7 mouse cellular contexts compared by ENCODE assay signal in the genomic region with DNA sequence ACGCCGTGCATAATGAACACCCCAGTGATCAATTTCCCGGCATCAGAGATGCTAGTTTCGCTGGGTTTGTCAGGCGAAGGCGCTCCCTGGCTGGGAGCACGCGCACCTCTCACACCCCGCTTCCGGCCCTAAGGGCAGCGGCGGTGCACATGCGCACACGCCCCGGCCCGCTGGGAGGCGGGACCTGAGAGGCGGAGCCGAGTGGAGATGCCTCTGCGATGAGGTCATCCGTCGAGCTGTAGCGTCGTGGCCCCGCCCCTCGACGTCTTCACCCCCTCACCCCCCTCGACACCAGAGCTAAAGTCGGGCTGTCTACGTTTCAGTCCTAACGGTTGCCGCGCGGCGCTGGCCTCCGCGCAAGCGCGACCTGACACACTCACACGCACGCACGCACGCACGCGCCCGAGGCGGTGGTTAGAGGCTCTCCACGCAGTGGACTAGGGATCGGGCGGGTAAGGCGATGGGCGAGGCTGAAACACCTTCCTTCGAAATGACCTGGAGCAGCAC. TPM values are rescaled to one million over a fixed set of nuclear protein-coding genes. Genes with fewer than 3 reads are reported as not detected.
DNase-seq lines count a peak whose midpoint lies in the region; ATAC-seq lines count a peak whose summit lies in the region.

No protein-coding gene starts in this region.

- H3K27ac ChIP-seq in embryonic facial prominence, embryonic 12.5 days = peak overlapping the region; percentile 94
- H3K27ac ChIP-seq in limb, embryonic 13.5 days = peak overlapping the region; percentile 96
- peak overlapping the region; percentile 91 for H3K27ac ChIP-seq in midbrain, embryonic 16.5 days (ENCODE audit: low read length)

- H3K36me3 ChIP-seq in embryonic facial prominence, embryonic 12.5 days = peaks cover 31% of the 10 kb centered on the region
- H3K36me3 ChIP-seq in limb, embryonic 13.5 days = peaks cover 30% of the 10 kb centered on the region
- peaks cover 16% of the 10 kb centered on the region for H3K36me3 ChIP-seq in midbrain, embryonic 16.5 days (ENCODE audit: control insufficient read depth, insufficient read depth, low read length)

- H3K4me2 ChIP-seq in embryonic facial prominence, embryonic 12.5 days (replicated peaks) = peak overlapping the region; percentile 83
- H3K4me2 ChIP-seq in limb, embryonic 13.5 days (replicated peaks) = peak overlapping the region; percentile 86
- peak overlapping the region; percentile 87 for H3K4me2 ChIP-seq in midbrain, embryonic 16.5 days (ENCODE audit: low read length)

- peak overlapping the region; percentile 78 for H3K4me3 ChIP-seq in embryonic facial prominence, embryonic 12.5 days
- peak overlapping the region; percentile 79 for H3K4me3 ChIP-seq in limb, embryonic 13.5 days
- H3K4me3 ChIP-seq in midbrain, embryonic 16.5 days (ENCODE audit: low read depth, low read length) = peak overlapping the region; percentile 80

- H3K4me1 ChIP-seq in embryonic facial prominence, embryonic 12.5 days = peaks cover 49% of the 10 kb centered on the region
- peaks cover 53% of the 10 kb centered on the region for H3K4me1 ChIP-seq in limb, embryonic 13.5 days
- peaks cover 33% of the 10 kb centered on the region for H3K4me1 ChIP-seq in midbrain, embryonic 16.5 days (ENCODE audit: control insufficient read depth, insufficient read depth, low read length)

- peak; percentile 93 for DNase-seq in adrenal gland, postnatal 25 days
- DNase-seq in heart, adult 18-20 months = peak; percentile 94 to 97
- peak; percentile 95 for DNase-seq in kidney, adult 8-10 months
- DNase-seq in spleen, postnatal 10 days (ENCODE audit: low spot score in 2 of 2) = peak; percentile 89 to 96

- peaks cover 13% of the 10 kb centered on the region; the same call in 1 of the 2 replicates for H3K27me3 ChIP-seq in embryonic facial prominence, embryonic 12.5 days
- H3K27me3 ChIP-seq in limb, embryonic 13.5 days = 0 out of 2 replicates have a peak, but pooled peaks cover 3% of the 10 kb centered on the region
- H3K27me3 ChIP-seq in midbrain, embryonic 16.5 days (ENCODE audit: control insufficient read depth, insufficient read depth, low read depth, low read length) = peaks cover 31% of the 10 kb centered on the region

- peak overlapping the region; percentile 79 for H3K9ac ChIP-seq in embryonic facial prominence, embryonic 12.5 days
- H3K9ac ChIP-seq in limb, embryonic 13.5 days = peak overlapping the region; percentile 86
- peak overlapping the region; percentile 88 for H3K9ac ChIP-seq in midbrain, embryonic 16.5 days (ENCODE audit: low read depth, low read length)

- peak; percentile 90 for ATAC-seq in embryonic facial prominence, embryonic 12.5 days (ENCODE audit: insufficient number of reproducible peaks, insufficient read depth, low FRiP score, low TSS enrichment)
- ATAC-seq in limb, embryonic 13.5 days (ENCODE audit: low FRiP score, low read depth) = peak; percentile 94
- peak; percentile 93 for ATAC-seq in midbrain, embryonic 16.5 days

- no peaks in the 10 kb centered on the region for H3K9me3 ChIP-seq in embryonic facial prominence, embryonic 12.5 days
- H3K9me3 ChIP-seq in limb, embryonic 13.5 days = no peaks in the 10 kb centered on the region
- no peaks in the 10 kb centered on the region for H3K9me3 ChIP-seq in midbrain, embryonic 16.5 days (replicated peaks; ENCODE audit: control insufficient read depth, low read length, poor library complexity, severe bottlenecking)

- under 1% methylated on average over 53 of the region's 53 CpGs for WGBS in embryonic facial prominence, embryonic 12.5 days
- WGBS in limb, embryonic 13.5 days = under 1% methylated on average over 53 of the region's 53 CpGs
- under 1% methylated on average over 53 of the region's 53 CpGs for WGBS in midbrain, embryonic 16.5 days

RNA-seq across cellular contexts. Expression of a gene that starts 3.0 kb away (rescaled TPM):
- 24.7 and 26.6 TPM in 2 replicates for total RNA-seq in adrenal gland, postnatal 25 days (2021)
- polyA plus RNA-seq in embryonic facial prominence, embryonic 12.5 days (2016; fragmentation: Nextera tagmentation; extraction: Ambion mirVana) = 54.0 and 55.6 TPM in 2 replicates
- total RNA-seq in heart, adult 18-20 months (2021) = 10 to 100 TPM; 15.1 TPM
- polyA plus RNA-seq in limb, embryonic 13.5 days (2015; fragmentation: Nextera tagmentation; extraction: Ambion mirVana) = 77.1 and 83.2 TPM in 2 replicates
- polyA plus RNA-seq in midbrain, embryonic 16.5 days (2015; fragmentation: Nextera tagmentation; extraction: Ambion mirVana) = 45.3 and 49.4 TPM in 2 replicates

RNA-seq across cellular contexts. Expression of a gene that starts 7.3 kb away (rescaled TPM):
- total RNA-seq in adrenal gland, postnatal 25 days (2021) = 0.39 and 0.67 TPM in 2 replicates
- polyA plus RNA-seq in embryonic facial prominence, embryonic 12.5 days (2016; fragmentation: Nextera tagmentation; extraction: Ambion mirVana) = 1.3 and 1.7 TPM in 2 replicates
- under 1 TPM in 1 of 2 experiments, not detected in 1; 0.62 TPM for total RNA-seq in heart, adult 18-20 months (2021)
- polyA plus RNA-seq in limb, embryonic 13.5 days (2015; fragmentation: Nextera tagmentation; extraction: Ambion mirVana) = 1.7 and 2.1 TPM in 2 replicates
- polyA plus RNA-seq in midbrain, embryonic 16.5 days (2015; fragmentation: Nextera tagmentation; extraction: Ambion mirVana) = 3.5 and 6.1 TPM in 2 replicates

RNA-seq across cellular contexts. Expression of a gene that starts 8.7 kb away (rescaled TPM):
- 48.2 and 48.4 TPM in 2 replicates for total RNA-seq in adrenal gland, postnatal 25 days (2021)
- 54.1 and 54.8 TPM in 2 replicates for polyA plus RNA-seq in embryonic facial prominence, embryonic 12.5 days (2016; fragmentation: Nextera tagmentation; extraction: Ambion mirVana)
- total RNA-seq in heart, adult 18-20 months (2021) = 10 to 100 TPM; 38.3 to 40.9 TPM
- polyA plus RNA-seq in limb, embryonic 13.5 days (2015; fragmentation: Nextera tagmentation; extraction: Ambion mirVana) = 43.7 and 46.5 TPM in 2 replicates
- 123 and 127 TPM in 2 replicates for polyA plus RNA-seq in midbrain, embryonic 16.5 days (2015; fragmentation: Nextera tagmentation; extraction: Ambion mirVana)

RNA-seq across cellular contexts. Expression of a gene that starts 12.3 kb away (rescaled TPM):
- total RNA-seq in adrenal gland, postnatal 25 days (2021) = 24.9 and 27.3 TPM in 2 replicates
- polyA plus RNA-seq in embryonic facial prominence, embryonic 12.5 days (2016; fragmentation: Nextera tagmentation; extraction: Ambion mirVana) = 40.8 and 46.3 TPM in 2 replicates
- total RNA-seq in heart, adult 18-20 months (2021) = 10 to 100 TPM; 20.4 to 21.0 TPM
- polyA plus RNA-seq in limb, embryonic 13.5 days (2015; fragmentation: Nextera tagmentation; extraction: Ambion mirVana) = 41.8 and 44.2 TPM in 2 replicates
- polyA plus RNA-seq in midbrain, embryonic 16.5 days (2015; fragmentation: Nextera tagmentation; extraction: Ambion mirVana) = 76.2 and 82.2 TPM in 2 replicates

RNA-seq across cellular contexts. Expression of a gene that starts 12.4 kb away (rescaled TPM):
- total RNA-seq in adrenal gland, postnatal 25 days (2021) = 20.0 and 27.3 TPM in 2 replicates
- polyA plus RNA-seq in embryonic facial prominence, embryonic 12.5 days (2016; fragmentation: Nextera tagmentation; extraction: Ambion mirVana) = 17.2 and 17.7 TPM in 2 replicates
- 1 to 10 TPM; 4.2 to 4.6 TPM for total RNA-seq in heart, adult 18-20 months (2021)
- polyA plus RNA-seq in limb, embryonic 13.5 days (2015; fragmentation: Nextera tagmentation; extraction: Ambion mirVana) = 21.1 and 21.2 TPM in 2 replicates
- 44.4 and 50.7 TPM in 2 replicates for polyA plus RNA-seq in midbrain, embryonic 16.5 days (2015; fragmentation: Nextera tagmentation; extraction: Ambion mirVana)

Comparison
In these comparisons a context has a peak if more than half of its experiments do, and no peak if none do; other contexts are left out.
1. Peak in every context shown above with its lines: DNase-seq, ATAC-seq, H3K4me3 ChIP-seq and H3K27ac ChIP-seq.